Mouse (Mus musculus): ENCODE measurements around the gene Gpr82.

- no peak for TF ChIP-seq POLR2A (IDR thresholded peaks at IDR 0.05; ENCODE audit: insufficient read depth, low read length)
- no peak for TF ChIP-seq CTCF (IDR thresholded peaks at IDR 0.05; ENCODE audit: low read depth, low read length)
- TF ChIP-seq EP300 (IDR thresholded peaks at IDR 0.05; ENCODE audit: insufficient read depth, low read depth, low read length) = no peak
Observed at GRCm38 (mm10) chrX:13686589-13686988, 25.4 kb downstream of the Gpr82 start.
